In the genomic region with DNA sequence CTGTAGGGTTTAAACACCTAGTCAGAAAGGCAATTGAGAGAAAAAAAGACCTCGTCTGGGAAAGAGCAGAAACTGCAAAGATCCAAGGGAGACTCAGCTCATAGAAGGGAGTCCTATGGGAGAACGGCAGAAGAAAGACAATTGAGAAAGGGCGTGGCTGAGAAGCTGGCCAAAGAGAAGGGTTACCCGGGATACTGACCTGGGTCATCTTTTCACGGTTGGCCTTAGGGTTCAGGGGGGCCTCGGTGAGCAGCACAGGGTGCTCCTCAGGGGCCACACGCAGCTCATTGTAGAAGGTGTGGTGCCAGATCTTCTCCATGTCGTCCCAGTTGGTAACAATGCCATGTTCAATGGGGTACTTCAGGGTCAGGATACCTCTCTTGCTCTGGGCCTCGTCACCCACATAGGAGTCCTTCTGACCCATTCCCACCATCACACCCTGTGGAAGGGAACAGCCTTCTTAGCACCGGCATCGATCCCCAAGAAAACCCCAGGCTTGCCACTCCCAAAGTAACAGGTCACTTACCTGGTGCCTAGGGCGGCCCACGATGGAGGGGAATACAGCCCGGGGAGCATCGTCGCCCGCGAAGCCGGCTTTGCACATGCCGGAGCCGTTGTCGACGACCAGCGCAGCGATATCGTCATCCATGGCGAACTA, we compare ENCODE assay signal across 8 mouse cellular contexts. TPM values are rescaled to one million over a fixed set of nuclear protein-coding genes. Genes with fewer than 3 reads are reported as not detected.
A peak's percentile ranks its signal among the peaks of the same experiment; 100 is the strongest.
DNase-seq lines count a peak whose midpoint lies in the region; ATAC-seq and TF ChIP-seq lines count a peak whose summit lies in the region.

No protein-coding gene starts in this region.

- peaks cover 54% of the 10 kb centered on the region for H3K4me1 ChIP-seq in forebrain, embryonic 15.5 days
- H3K4me1 ChIP-seq in liver, embryonic 11.5 days (replicated peaks; ENCODE audit: control insufficient read depth, insufficient read depth, low read length) = peaks cover 45% of the 10 kb centered on the region

- peak overlapping the region; percentile 100 for H3K27ac ChIP-seq in gastrocnemius, adult 2 months
- peak overlapping the region; percentile 100 for H3K27ac ChIP-seq in forebrain, embryonic 15.5 days (replicated peaks)
- peak overlapping the region; percentile 100 for H3K27ac ChIP-seq in liver, embryonic 11.5 days (ENCODE audit: low read depth, low read length)

- 3% methylated on average over 27 of the region's 27 CpGs for WGBS in forebrain, embryonic 15.5 days
- WGBS in liver, embryonic 11.5 days = 4% methylated on average over 27 of the region's 27 CpGs

- H3K36me3 ChIP-seq in forebrain, embryonic 15.5 days = peaks cover 50% of the 10 kb centered on the region
- H3K36me3 ChIP-seq in liver, embryonic 11.5 days (ENCODE audit: control insufficient read depth, insufficient read depth, low read length) = peaks cover 44% of the 10 kb centered on the region

- H3K4me3 ChIP-seq in gastrocnemius, adult 2 months = peak overlapping the region; percentile 99
- peak overlapping the region; percentile 96 for H3K4me3 ChIP-seq in forebrain, embryonic 15.5 days
- H3K4me3 ChIP-seq in liver, embryonic 11.5 days (ENCODE audit: low read depth, low read length) = peak overlapping the region; percentile 100

- peak overlapping the region; percentile 100 for H3K9ac ChIP-seq in forebrain, embryonic 15.5 days (replicated peaks)
- H3K9ac ChIP-seq in liver, embryonic 11.5 days (ENCODE audit: low read depth, low read length) = peak overlapping the region; percentile 100

- DNase-seq in gastrocnemius, adult 2 months = no peak
- DNase-seq in gastrocnemius, postnatal 4 days (ENCODE audit: low spot score in 2 of 2) = no peak
- peak; percentile 42 for DNase-seq in CD4-positive helper T cell, adult 2 months (ENCODE audit: low read depth, low spot score)
- no peak for DNase-seq in liver, embryonic 11.5 days (ENCODE audit: low spot score)
- DNase-seq in embryo, embryonic 10 days (ENCODE audit: low spot score) = no peak
- DNase-seq in right cerebral cortex, adult 18-20 months = no peak
- no peak for DNase-seq in spleen, postnatal 4 days (ENCODE audit: low spot score in 2 of 2)

- H3K4me2 ChIP-seq in forebrain, embryonic 15.5 days (replicated peaks) = peak overlapping the region; percentile 67
- H3K4me2 ChIP-seq in liver, embryonic 11.5 days = peak overlapping the region; percentile 87

- no peak; the same call in 1 of the 2 replicates for ATAC-seq in forebrain, embryonic 15.5 days (replicated peaks)
- ATAC-seq in liver, embryonic 11.5 days (replicated peaks; ENCODE audit: low FRiP score) = no peak

- intact Hi-C loops in gastrocnemius, adult 2 months (cut with DNase I) = loop anchor here (1.0 to 5.0 kb wide), 2 partner anchors 27 to 83 kb away; no protein-coding TSS in a partner anchor

- TF ChIP-seq CTCF in gastrocnemius, adult 2 months (IDR thresholded peaks at IDR 0.05) = no peak

- H3K27me3 ChIP-seq in forebrain, embryonic 15.5 days = no peaks in the 10 kb centered on the region
- no peaks in the 10 kb centered on the region for H3K27me3 ChIP-seq in liver, embryonic 11.5 days (replicated peaks; ENCODE audit: control insufficient read depth, insufficient read depth, low read length)

- no peaks in the 10 kb centered on the region for H3K9me3 ChIP-seq in forebrain, embryonic 15.5 days
- H3K9me3 ChIP-seq in liver, embryonic 11.5 days (ENCODE audit: control insufficient read depth, low read length) = no peaks in the 10 kb centered on the region

RNA-seq across cellular contexts. Expression of gene Actb, which starts 1.4 kb away (rescaled TPM):
- 100 to 1,000 TPM; 365 to 571 TPM for total RNA-seq in gastrocnemius, adult 2 months (2021)
- total RNA-seq in gastrocnemius, postnatal 4 days (2021) = 1,000 to 10,000 TPM; 2,802 to 2,810 TPM
- 16,767 and 16,970 TPM in 2 replicates for polyA plus RNA-seq in forebrain, embryonic 15.5 days (2015; fragmentation: Nextera tagmentation; extraction: Ambion mirVana)
- polyA plus RNA-seq in liver, embryonic 11.5 days (2014; fragmentation: Nextera tagmentation; extraction: Ambion mirVana) = 11,958 and 12,749 TPM in 2 replicates

RNA-seq across cellular contexts. Expression of gene Fbxl18, which starts 9.9 kb away (rescaled TPM):
- total RNA-seq in gastrocnemius, adult 2 months (2021) = 1 to 10 TPM; 5.8 to 6.2 TPM
- total RNA-seq in gastrocnemius, postnatal 4 days (2021) = 1 to 10 TPM; 9.7 to 9.8 TPM
- polyA plus RNA-seq in forebrain, embryonic 15.5 days (2015; fragmentation: Nextera tagmentation; extraction: Ambion mirVana) = 32.6 and 34.2 TPM in 2 replicates
- 6.7 TPM in 2 replicates for polyA plus RNA-seq in liver, embryonic 11.5 days (2014; fragmentation: Nextera tagmentation; extraction: Ambion mirVana)

RNA-seq across cellular contexts. Expression of gene Fscn1, which starts 55.0 kb away (rescaled TPM):
- 1 to 10 TPM; 4.4 to 7.3 TPM for total RNA-seq in gastrocnemius, adult 2 months (2021)
- 100 to 1,000 TPM; 182 to 208 TPM for total RNA-seq in gastrocnemius, postnatal 4 days (2021)
- 521 and 538 TPM in 2 replicates for polyA plus RNA-seq in forebrain, embryonic 15.5 days (2015; fragmentation: Nextera tagmentation; extraction: Ambion mirVana)
- polyA plus RNA-seq in liver, embryonic 11.5 days (2014; fragmentation: Nextera tagmentation; extraction: Ambion mirVana) = 142 and 148 TPM in 2 replicates

Comparison
In these comparisons a context has a peak if more than half of its experiments do, and no peak if none do; other contexts are left out.
1. RNA of gene Actb, which starts 1.4 kb away (total RNA-seq): 2,802 to 2,810 TPM in gastrocnemius, postnatal 4 days; 365 to 571 TPM in gastrocnemius, adult 2 months; every median in the first group is over 4 times any median in the second.
2. RNA of gene Fscn1, which starts 55.0 kb away (total RNA-seq): 182 to 208 TPM in gastrocnemius, postnatal 4 days; 4.4 to 7.3 TPM in gastrocnemius, adult 2 months; every median in the first group is over 10 times any median in the second.
3. Peak in every context shown above with its lines, with median percentiles within 50 percentile points of each other: H3K27ac ChIP-seq and H3K4me3 ChIP-seq.